Mouse (Mus musculus) testis, adult 2 months (tissue): ENCODE measurements at regions not wholly inside any gene's neighbourhood (a gene's known extent, or its start where the extent isn't known, plus 50 kb on each side); places are given as distances from the start of the nearest gene placed in this dataset.
"Not testable (repeated sequence)": the region's sequence is repeated elsewhere in the genome, so short reads cannot be mapped to it uniquely, and the experiment has no call there.

ENCODE experiments used
- H3K27ac ChIP-seq: fragments of 200-500 bp; 2 replicates; pipeline ENCODE4 v1.5.1; 2012; ENCODE audit warnings: low read depth, low read length; ENCODE audit not compliant: control insufficient read depth, insufficient read depth
- H3K27me3 ChIP-seq: fragments of 200-500 bp; 2 replicates; pipeline ENCODE4 v1.6.1; 2012; ENCODE audit warnings: mild to moderate bottlenecking, low read length, moderate library complexity; ENCODE audit not compliant: control insufficient read depth, insufficient read depth
- H3K36me3 ChIP-seq: fragments of 200-500 bp; 2 replicates; pipeline ENCODE4 v1.6.1; 2012; ENCODE audit warnings: mild to moderate bottlenecking, low read length; ENCODE audit not compliant: control insufficient read depth, insufficient read depth
- H3K4me1 ChIP-seq: fragments of 200-500 bp; 2 replicates; pipeline ENCODE4 v1.6.1; 2012; ENCODE audit warnings: low read length; ENCODE audit not compliant: control insufficient read depth, insufficient read depth
- H3K4me3 ChIP-seq: fragments of 200-500 bp; 2 replicates; pipeline ENCODE4 v1.5.1; 2012; ENCODE audit warnings: low read depth, mild to moderate bottlenecking, low read length, moderate library complexity, mixed read lengths; ENCODE audit not compliant: control insufficient read depth
- CTCF ChIP-seq: fragments of 200-500 bp; IDR thresholded peaks from 2 replicates; pipeline ENCODE4 v1.5.1; 2012; ENCODE audit warnings: low read depth, mild to moderate bottlenecking, inconsistent platforms, low read length, moderate library complexity; ENCODE audit not compliant: control insufficient read depth, insufficient read depth, insufficient replicate concordance
- POLR2A ChIP-seq: fragments of 200-500 bp; IDR thresholded peaks from 2 replicates; pipeline ENCODE4 v1.6.1; 2012; ENCODE audit warnings: low read depth, mild to moderate bottlenecking, inconsistent platforms, low read length, moderate library complexity; ENCODE audit not compliant: control insufficient read depth

- TF ChIP-seq CTCF (no peak), POLR2A (no peak)
- Histone ChIP-seq H3K27ac (no peak overlapping the region), H3K27me3 (no peaks in the 10 kb centered on the region), H3K36me3 (no peaks in the 10 kb centered on the region), H3K4me1 (peaks cover 5% of the 10 kb centered on the region), H3K4me3 (no peak overlapping the region)
Observed at GRCm38 (mm10) chr1:165014328-165014727, 79.0 kb upstream of the Xcl1 start.

GRCm38 (mm10) chr1:165013428-165013827 lies 78.1 kb upstream of the Xcl1 start:
- Histone ChIP-seq H3K27ac (no peak overlapping the region), H3K27me3 (no peaks in the 10 kb centered on the region), H3K4me1 (no peaks in the 10 kb centered on the region; the same call in 1 of the 2 replicates), H3K36me3 (no peaks in the 10 kb centered on the region), H3K4me3 (no peak overlapping the region)
- TF ChIP-seq POLR2A (no peak), CTCF (no peak)

GRCm38 (mm10) chr1:165012376-165012775 lies 77.0 kb upstream of the Xcl1 start:
- Histone ChIP-seq H3K27me3 (no peaks in the 10 kb centered on the region), H3K4me1 (no peaks in the 10 kb centered on the region), H3K4me3 (no peak overlapping the region), H3K36me3 (no peaks in the 10 kb centered on the region), H3K27ac (no peak overlapping the region)
- TF ChIP-seq POLR2A (no peak), CTCF (no peak)

- Histone ChIP-seq H3K27ac (no peak overlapping the region), H3K4me3 (no peak overlapping the region), H3K4me1 (peaks cover 2% of the 10 kb centered on the region; the same call in 1 of the 2 replicates), H3K27me3 (no peaks in the 10 kb centered on the region), H3K36me3 (no peaks in the 10 kb centered on the region)
- no peak for TF ChIP-seq POLR2A
- peak; percentile 47; the same call in 1 of the 2 replicates for TF ChIP-seq CTCF
Observed at GRCm38 (mm10) chr1:164999515-164999914, 64.2 kb upstream of the Xcl1 start.

GRCm38 (mm10) chr1:164998621-164999020 lies 63.3 kb upstream of the Xcl1 start:
- no peaks in the 10 kb centered on the region for H3K36me3 ChIP-seq
- no peak for TF ChIP-seq POLR2A
- no peak for TF ChIP-seq CTCF
- H3K4me3 ChIP-seq: no peak overlapping the region
- H3K27ac ChIP-seq: no peak overlapping the region
- H3K4me1 ChIP-seq: peaks cover 2% of the 10 kb centered on the region; the same call in 1 of the 2 replicates
- no peaks in the 10 kb centered on the region for H3K27me3 ChIP-seq

GRCm38 (mm10) chr1:164997660-164998059 lies 62.3 kb upstream of the Xcl1 start:
- Histone ChIP-seq H3K27ac (no peak overlapping the region), H3K4me3 (no peak overlapping the region), H3K27me3 (no peaks in the 10 kb centered on the region), H3K4me1 (peaks cover 2% of the 10 kb centered on the region; the same call in 1 of the 2 replicates), H3K36me3 (no peaks in the 10 kb centered on the region)
- TF ChIP-seq CTCF: no peak
- TF ChIP-seq POLR2A: no peak

GRCm38 (mm10) chr1:164994247-164994660 lies 58.9 kb upstream of the Xcl1 start:
- no peak overlapping the region for H3K4me3 ChIP-seq
- H3K27me3 ChIP-seq: no peaks in the 10 kb centered on the region
- TF ChIP-seq CTCF (no peak), POLR2A (no peak)
- H3K4me1 ChIP-seq: peaks cover under 1% of the 10 kb centered on the region; the same call in 1 of the 2 replicates
- H3K27ac ChIP-seq: no peak overlapping the region
- no peaks in the 10 kb centered on the region for H3K36me3 ChIP-seq

GRCm38 (mm10) chr1:164993175-164993875 lies 58.0 kb upstream of the Xcl1 start:
- not testable (repeated sequence) for H3K4me1 ChIP-seq, H3K27me3 ChIP-seq, H3K27ac ChIP-seq, H3K4me3 ChIP-seq, H3K36me3 ChIP-seq
